Mouse (Mus musculus) fat pad, adult 2 months (tissue): Measurements from ENCODE around the gene Cflar.
"Not testable (repeated sequence)": the region's sequence is repeated elsewhere in the genome, so short reads cannot be mapped to it uniquely, and the experiment has no call there.

Experiments used
- DNase-seq: peaks from one replicate; pipeline ENCODE4 v3.0.0-alpha.2; 2011; ENCODE audit warnings: low read depth, low spot score; ENCODE audit errors: extremely low read depth

Cflar gene

DNA sequence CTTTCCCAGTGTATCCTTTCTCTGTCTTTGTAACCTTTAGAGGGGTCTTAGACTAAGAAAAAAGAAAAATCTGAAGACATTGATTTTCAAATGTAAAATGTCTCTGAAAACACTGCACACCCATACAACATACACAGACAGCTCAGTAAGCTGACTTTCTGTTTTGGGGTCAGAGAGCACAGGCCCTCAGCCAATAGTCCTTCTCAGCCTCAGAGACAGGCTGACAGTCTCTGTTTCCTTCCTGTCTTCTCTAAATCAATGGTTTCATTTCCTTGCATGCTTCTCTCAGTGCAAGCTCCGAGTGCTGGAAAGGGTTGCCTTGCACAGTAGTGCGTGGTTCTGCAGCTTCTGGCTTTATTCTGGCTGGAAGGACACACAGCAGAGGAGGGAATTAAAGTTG is 62.6 kb downstream of the Cflar start:
- no peak for DNase-seq

DNA sequence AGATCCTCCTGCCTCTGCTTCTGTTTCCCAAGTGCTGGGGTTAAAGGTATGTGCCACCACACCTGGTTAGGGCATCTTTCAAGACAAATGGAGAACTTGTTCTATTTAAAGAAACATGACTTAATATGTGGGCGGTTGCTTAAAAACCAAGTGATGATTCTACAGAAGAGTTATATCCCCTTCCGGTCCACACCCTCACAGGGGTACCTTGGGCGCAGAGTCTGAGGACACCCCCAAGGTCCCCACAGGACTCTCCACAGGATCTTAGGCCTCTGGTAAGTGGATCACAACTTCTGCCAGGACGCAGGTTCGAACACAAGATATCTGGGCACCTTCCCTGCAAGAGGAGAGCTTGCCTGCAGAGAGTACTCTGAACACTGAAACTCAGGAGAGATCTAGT is 64.1 kb downstream of the Cflar start:
- no peak for DNase-seq

DNA sequence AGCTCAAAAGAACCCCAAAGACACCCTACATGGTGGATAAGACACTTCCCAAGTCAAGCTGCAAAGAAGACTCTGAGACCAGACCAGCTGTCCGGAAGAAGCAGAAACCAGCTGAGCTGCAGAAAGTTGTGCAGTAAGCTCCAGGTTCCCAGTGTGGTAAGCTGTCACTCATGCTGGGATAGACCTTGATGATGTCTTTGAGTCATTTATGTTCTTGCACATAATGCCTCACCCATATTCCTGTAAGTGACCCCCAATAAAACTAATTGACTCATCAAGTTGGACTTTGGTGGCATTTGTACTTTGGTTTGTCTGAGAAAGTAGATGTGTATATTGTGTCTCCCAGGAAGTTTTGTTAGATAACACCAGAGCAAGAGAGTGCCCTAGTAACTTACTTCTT is 66.3 kb downstream of the Cflar start:
- no peak for DNase-seq

DNA sequence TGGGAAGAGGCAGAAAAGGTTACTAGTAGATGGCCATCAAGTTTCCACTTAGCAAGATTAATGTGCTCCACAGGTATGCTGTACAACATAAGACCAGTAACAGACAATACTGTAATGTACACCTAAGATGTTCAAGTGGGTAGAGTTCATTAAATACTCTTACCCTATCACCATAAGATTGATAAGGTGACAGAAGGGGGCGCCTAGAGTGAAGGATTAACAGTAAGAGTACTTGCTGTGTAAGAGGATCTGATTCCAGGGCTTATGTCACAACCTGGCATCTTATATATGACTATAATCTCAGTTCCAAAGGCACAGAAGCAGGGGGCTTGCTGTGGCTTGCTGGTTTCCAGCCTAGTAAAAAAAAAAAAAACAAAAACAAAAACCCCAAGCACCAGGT is 66.9 kb downstream of the Cflar start:
- no peak for DNase-seq

DNA sequence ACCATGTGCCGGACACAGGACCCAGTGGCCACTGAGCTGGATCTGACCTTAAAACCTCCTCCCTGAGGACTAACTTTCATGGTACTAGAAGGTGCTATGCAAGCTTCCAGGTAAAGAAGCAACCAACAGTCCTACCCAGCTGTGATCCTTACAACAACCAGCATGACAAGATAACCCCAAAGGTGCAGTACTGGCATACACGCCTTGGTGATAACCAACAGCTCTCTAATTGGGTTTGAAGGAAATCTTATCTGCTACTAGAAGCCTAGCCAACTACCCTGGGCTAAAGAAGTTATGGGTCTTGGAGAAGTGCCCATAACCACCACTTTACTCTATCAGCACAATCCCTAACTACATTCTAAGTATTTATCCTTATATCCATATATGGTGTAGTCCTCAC is 75.0 kb downstream of the Cflar start:
- no peak for DNase-seq

DNA sequence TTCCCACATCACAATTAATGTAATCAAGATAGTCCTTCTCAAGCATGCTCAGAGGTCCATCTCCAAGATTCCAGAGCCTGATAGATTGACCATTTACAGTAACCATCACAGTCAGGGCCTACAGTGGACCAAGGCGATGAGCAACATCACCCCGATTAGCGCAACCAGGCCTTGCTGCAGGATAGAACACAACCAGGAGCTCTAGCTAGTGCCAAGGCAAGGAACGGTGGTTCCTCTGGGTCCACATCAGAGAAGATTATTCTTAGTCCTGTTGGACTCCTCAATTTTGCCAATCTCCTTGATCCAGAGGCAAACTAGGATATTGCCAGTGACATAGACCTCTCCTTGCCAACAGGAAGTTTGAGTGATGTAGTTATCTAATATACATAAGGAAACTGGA is 77.1 kb downstream of the Cflar start:
- no peak for DNase-seq

DNA sequence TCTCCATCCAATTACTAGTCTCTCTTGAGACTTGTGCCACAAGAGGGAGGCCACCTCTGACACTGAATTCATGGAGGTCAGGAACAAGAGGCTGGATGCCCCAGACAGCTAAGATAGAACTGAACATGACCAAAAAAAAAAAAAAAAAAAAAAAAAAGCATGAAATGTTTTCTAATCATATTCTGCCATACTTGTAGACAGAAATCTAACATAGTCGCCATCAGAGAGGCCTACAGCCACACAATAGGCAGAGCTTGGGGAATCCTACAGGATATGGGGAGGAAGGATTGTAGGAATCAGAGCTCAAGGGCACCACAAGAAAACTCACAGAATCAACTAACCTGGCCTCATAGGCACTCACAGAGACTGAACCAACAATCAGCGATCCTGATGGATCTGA is 83.4 kb downstream of the Cflar start:
- DNase-seq, result no peak

DNA sequence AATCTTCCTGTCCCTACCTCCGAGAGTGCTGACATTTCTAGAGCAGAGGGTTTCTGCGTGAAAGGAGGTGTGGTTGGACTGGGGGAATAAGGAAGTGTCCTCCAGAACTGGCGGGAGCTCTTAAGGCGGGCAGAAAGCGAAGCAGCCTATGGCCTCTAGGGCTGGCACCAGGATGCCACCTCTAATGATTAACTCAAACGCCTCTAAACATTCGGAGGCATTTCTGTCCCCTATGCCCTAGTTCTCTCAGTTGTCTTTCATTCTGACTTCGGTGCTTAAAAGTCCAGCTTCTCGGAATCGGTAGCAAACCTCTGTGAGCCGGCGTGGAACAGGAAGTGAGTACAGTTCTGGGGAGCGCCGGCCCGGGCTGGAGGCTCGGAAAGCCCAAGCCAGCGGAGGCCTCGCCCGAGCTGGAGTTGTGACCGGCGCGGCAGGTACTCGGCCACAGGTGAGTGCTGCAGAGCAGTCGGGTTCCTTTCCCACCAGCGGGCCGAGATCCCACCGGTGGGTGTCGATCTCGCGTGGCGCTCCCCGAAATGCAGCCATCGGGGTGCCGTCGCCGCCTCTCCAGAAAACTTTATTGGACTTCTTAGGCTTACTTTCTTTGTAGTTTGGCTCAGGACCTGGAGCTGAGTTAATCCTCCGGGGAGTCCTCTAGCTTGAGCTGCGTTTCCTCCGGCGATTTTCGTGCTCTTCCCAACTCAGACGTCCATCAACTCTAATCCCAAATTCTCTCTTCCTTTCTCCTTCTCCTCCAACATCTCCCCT is 84.2 kb downstream of the Cflar start, which contains the start of gene Casp8:
Casp8 (plus strand) TSS at position 84 of the 768 bp plus-strand sequence.
- DNase-seq, result peak; percentile 39

DNA sequence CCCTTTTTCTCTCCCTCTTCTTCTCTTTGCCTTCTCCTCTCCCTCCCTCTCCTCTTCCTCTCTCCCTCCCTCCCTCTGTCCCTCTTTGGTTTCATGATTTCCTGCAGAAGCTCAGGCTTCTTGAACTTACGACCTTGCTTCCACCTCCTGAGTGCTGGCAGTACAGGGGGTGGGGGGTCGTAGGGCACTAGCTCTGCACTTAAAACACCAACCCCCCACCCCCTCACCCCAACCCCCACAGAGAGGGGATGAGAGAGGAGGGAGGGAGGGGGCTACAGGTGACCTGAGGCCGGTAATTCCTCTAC is 84.7 kb downstream of the Cflar start:
- DNase-seq, result no peak

DNA sequence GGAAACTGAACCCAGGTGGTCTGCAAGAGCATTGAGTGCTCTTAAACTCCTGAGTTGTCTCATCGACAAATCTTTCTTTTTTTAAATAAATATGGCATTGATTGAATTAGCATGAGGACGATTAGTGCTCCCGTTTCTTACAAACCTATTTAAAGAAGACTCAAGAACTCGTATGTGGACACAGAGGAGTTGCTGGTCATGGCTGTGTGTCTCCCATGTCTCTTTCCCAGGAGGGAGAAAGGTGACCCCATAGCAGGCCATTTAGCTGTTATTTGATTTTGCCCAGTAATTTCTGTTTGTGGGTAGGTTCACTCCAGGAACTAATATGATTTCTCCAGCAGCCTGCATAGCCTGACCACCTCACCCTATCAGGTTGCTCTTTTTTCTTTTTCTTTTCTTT is 85.5 kb downstream of the Cflar start:
- no peak for DNase-seq

DNA sequence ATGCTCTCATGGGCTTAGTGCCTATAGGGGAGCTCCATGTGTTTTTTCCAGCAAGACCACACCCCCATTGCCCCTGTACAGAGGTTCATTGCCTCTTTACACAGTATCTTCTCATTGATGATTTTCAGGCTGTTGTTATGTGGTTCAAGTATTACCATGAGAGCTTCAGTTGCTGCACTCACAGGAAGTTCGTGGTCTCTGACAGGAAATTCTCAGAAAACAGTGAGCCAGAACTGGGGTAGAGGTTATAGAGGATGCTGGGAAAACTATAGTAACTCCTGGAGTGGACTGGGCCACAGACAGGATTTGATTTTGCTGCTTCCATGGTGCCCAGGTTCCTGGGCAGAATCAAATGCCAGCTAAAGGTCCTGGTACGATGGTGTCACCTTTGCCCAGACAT is 86.1 kb downstream of the Cflar start:
- DNase-seq, result no peak

DNA sequence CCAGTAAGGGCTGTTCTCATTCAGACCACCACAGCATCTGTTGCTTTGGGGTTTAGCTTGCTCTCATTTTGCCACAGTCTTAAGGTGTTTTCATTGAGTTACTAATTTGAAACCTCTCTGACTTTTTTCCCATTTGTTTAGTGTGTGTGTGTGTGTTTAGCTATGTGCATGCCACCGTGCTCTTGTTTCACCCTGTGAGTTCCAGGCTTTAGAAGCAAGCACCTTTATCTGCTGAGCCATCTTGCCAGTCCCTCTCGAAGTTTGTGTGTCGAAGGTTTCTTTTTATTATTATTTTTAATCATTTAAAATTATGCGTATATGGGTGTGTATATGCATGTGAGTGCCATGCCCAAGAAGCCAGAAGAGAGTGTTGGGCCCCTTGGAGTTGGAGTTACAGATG is 87.6 kb downstream of the Cflar start:
- no peak for DNase-seq

DNA sequence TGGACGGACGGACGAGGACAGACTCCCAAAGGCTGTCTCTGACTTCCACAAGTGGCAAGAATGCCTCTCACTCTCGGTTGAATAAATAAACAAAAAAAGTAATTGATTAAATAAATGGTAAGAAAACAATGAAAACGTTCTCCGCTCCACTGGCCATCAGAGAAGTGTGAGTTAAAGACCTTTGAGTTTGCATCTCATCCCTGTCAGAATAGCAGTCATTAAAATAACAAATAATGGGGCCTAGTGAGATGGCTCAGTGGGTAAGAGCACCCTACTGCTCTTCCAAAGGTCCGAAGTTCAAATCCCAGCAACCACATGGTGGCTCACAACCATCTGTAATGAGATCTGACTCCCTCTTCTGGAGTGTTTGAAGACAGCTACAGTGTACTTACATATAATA is 89.3 kb downstream of the Cflar start:
- DNase-seq, result not testable (repeated sequence)

DNA sequence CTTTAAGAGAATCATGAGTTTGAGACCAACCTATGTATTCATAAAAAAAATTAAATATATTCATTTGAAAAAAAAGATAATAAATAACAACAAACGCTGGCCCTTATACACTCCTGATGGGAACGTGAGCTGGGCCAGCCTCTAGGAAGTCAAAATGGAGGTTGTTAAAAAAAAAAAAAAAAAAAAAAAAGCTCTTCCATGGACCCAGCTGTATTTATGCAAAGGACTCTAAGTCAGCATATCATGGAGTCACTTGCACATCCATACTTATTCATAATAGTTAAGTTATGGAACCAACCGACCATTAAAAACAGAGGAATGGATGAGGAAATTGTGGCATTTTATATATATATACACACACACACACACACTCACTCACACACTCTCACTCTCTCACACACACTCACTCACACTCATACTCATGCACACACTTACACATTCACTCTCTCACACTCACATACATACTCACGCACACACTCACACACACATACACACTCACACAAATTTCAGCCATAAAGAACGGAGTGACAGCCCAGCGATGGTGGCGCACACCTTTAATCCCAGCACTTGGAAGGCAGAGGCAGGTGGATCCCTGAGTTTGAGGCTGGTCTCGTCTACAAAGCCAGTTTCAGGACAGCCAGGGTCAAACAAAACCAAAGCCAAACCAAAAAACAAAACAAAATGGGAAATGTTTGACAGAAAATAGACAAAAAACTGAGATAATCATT is 90.4 kb downstream of the Cflar start:
- DNase-seq, result no peak

DNA sequence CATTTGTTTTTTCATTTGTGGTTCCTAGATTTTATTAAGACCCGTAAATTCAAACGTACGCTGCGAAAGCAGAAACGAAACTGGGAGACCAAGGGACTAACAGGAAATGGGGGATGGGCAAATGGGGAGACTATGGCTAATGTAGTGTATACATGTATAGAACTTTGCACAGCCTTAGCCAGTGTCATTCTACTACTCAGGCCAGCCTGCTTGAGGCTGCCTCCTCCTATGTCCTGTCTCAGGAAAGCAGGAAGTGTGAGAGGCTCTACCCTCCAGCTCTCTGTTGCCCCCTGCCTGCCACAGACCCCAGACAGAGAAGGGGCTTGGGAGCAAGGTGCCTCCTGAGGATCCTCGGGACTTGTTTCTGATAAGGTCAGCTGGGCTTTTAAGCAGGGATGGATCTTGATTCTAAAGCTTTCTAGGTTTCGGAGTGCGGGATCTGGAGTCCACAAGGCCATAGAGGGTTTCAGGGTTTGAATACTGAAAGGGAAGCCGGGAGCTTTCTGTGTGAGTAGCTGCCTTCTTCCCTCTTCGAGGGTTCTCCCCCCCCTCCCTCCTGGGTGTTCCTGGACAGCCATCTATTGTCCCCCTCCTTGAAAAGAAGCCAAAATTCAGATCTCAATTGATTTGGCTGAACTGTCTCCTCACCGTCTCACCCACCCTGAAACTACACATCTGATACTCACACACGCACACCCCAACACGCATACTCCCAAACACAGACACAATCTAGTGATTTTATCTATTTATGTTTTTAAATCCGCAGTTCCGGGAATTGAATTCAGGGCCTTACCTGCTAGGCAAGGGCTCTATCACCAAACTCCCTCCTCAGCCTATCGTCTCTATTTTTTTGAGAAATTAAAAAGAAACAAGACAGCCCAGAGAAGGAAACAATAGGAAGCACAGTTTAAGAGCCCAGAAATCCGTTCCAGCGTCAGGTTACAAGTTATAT is 91.3 kb downstream of the Cflar start:
- no peak for DNase-seq

DNA sequence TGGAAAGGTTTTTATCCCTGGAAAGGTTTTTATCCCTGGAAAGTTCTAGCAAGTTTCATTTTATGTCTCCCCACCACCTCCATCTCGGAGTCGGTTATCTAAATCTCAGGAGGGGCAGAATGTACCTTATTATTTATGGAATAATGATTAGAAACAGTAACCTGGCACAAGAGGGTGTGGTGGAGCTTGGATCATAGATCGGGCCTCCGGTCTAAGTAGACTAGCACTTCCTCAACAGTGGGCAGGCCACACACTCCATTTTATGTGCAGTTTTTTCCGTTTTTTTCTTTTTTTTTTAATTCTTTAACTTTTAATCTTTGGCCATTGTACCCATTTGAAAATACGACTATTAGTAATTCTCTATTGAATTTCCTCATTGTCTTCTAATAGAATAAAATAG is 92.2 kb downstream of the Cflar start:
- no peak for DNase-seq

DNA sequence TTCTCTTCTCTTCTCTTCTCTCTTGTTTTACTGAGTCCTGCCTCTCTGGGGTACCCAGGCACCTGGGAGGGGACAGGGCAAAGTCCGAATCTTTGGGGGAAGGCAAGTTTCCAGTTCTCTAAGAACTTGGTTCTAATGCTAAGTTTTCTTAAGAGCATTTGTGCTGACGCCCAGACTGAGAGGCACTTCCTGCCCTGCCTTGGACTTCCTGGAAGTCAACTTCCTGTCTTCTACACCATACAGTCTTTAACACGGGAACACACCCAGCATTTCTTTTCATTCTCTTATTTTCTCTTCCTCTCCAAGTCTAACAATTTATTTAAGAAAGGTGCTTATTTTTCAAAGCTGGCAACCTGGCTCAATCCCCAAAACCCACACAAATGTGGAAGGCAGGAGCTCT is 95.3 kb downstream of the Cflar start:
- DNase-seq, result no peak
